Mouse (Mus musculus): ENCODE results near the gene Pnkp. TPM values are rescaled to one million over a fixed set of nuclear protein-coding genes. Genes with fewer than 3 reads are reported as not detected.

Pnkp gene
- polyA plus RNA-seq, 1 experiment from 2014 or later, result 33.6 TPM

- peak overlapping the region; percentile 92 for H3K27ac ChIP-seq
- H3K9me3 ChIP-seq (replicated peaks), result no peaks in the 10 kb centered on the region
- H3K36me3 ChIP-seq, result peaks cover 26% of the 10 kb centered on the region
- peak overlapping the region; percentile 75 for H3K4me3 ChIP-seq (replicated peaks)
- peak overlapping the region; percentile 77 for H3K4me2 ChIP-seq
- ATAC-seq (replicated peaks; ENCODE audit: low FRiP score), result no peak
- H3K4me1 ChIP-seq, result peaks cover 61% of the 10 kb centered on the region
- WGBS, result 23% methylated on average over 10 of the region's 10 CpGs
- no peaks in the 10 kb centered on the region for H3K27me3 ChIP-seq
- peak overlapping the region; percentile 76 for H3K9ac ChIP-seq
Measured at GRCm38 (mm10) chr7:44896499-44896898, 39.6 kb downstream of the Pnkp start.

GRCm38 (mm10) chr7:44898607-44899006, 41.7 kb downstream of the Pnkp start:
- Histone ChIP-seq H3K36me3 (peaks cover 40% of the 10 kb centered on the region), H3K9me3 (replicated peaks) (no peaks in the 10 kb centered on the region), H3K4me1 (peaks cover 57% of the 10 kb centered on the region), H3K4me3 (replicated peaks) (no peak overlapping the region), H3K9ac (no peak overlapping the region), H3K27ac (peak overlapping the region; percentile 51; the same call in 1 of the 2 replicates), H3K27me3 (no peaks in the 10 kb centered on the region), H3K4me2 (0 out of 2 replicates have a peak overlapping the region, but pooled peaks have one; percentile 12)
- no peak for ATAC-seq (replicated peaks; ENCODE audit: low FRiP score)
- 37% methylated on average over 19 of the region's 19 CpGs for WGBS

GRCm38 (mm10) chr7:44900632-44901031, 43.7 kb downstream of the Pnkp start:
- Histone ChIP-seq H3K9ac (no peak overlapping the region), H3K27ac (peak overlapping the region; percentile 90), H3K4me1 (peaks cover 48% of the 10 kb centered on the region), H3K9me3 (replicated peaks) (no peaks in the 10 kb centered on the region), H3K4me2 (peak overlapping the region; percentile 67; the same call in 1 of the 2 replicates), H3K36me3 (peaks cover 60% of the 10 kb centered on the region), H3K4me3 (replicated peaks) (no peak overlapping the region), H3K27me3 (no peaks in the 10 kb centered on the region)
- WGBS, result 86% methylated on average over 11 of the region's 11 CpGs
- peak; percentile 30 for ATAC-seq (replicated peaks; ENCODE audit: low FRiP score)

- Histone ChIP-seq H3K27me3 (no peaks in the 10 kb centered on the region), H3K27ac (peak overlapping the region; percentile 90), H3K9me3 (replicated peaks) (no peaks in the 10 kb centered on the region), H3K9ac (no peak overlapping the region; the same call in 1 of the 2 replicates), H3K4me3 (replicated peaks) (peak overlapping the region; percentile 39), H3K4me2 (peak overlapping the region; percentile 67), H3K36me3 (peaks cover 67% of the 10 kb centered on the region), H3K4me1 (peaks cover 48% of the 10 kb centered on the region)
- 17% methylated on average over 21 of the region's 21 CpGs for WGBS
- peak; percentile 63 for ATAC-seq (replicated peaks; ENCODE audit: low FRiP score)
Measured at GRCm38 (mm10) chr7:44901230-44901722, 44.3 kb downstream of the Pnkp start.

DNA sequence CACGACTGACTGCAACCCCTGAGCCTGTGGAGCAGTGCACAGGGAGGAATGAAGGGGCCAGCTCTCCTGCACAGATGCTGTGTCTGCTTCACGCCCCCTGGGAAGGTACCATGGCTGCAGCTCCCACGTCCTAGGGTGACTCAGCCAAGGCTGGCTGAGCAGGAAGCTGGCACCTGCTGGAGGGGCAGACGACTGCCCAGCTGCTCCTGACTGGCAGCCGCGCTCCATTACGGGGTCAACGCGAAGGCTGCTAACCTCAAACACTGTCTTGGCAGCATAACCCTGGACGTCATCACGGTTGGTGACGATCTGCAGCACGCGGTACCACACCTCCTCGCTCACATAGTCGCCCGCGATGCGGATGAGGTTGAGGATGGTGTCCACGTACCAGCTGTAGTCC, 48.5 kb downstream of the Pnkp start:
- no peak overlapping the region for H3K4me3 ChIP-seq (replicated peaks)
- no peak overlapping the region for H3K27ac ChIP-seq
- no peaks in the 10 kb centered on the region for H3K27me3 ChIP-seq
- no peaks in the 10 kb centered on the region for H3K9me3 ChIP-seq (replicated peaks)
- ATAC-seq (replicated peaks; ENCODE audit: low FRiP score), result no peak
- H3K9ac ChIP-seq, result no peak overlapping the region
- H3K4me2 ChIP-seq, result no peak overlapping the region
- 89% methylated on average over 20 of the region's 20 CpGs for whole genome bisulfite sequencing
- H3K36me3 ChIP-seq, result peaks cover 88% of the 10 kb centered on the region
- H3K4me1 ChIP-seq, result peaks cover 15% of the 10 kb centered on the region

- no peak for ATAC-seq (replicated peaks; ENCODE audit: low FRiP score)
- WGBS, result 85% methylated on average over 15 of the region's 15 CpGs
Measured at GRCm38 (mm10) chr7:44908706-44909476, 52.0 kb downstream of the Pnkp start.

More at GRCm38 (mm10) chr7:44908706-44909476, 52.0 kb downstream of the Pnkp start:
- H3K36me3 ChIP-seq, result peaks cover 99% of the 10 kb centered on the region
- no peaks in the 10 kb centered on the region for H3K4me1 ChIP-seq
- H3K9me3 ChIP-seq (replicated peaks), result no peaks in the 10 kb centered on the region
- no peak overlapping the region for H3K9ac ChIP-seq
- H3K4me3 ChIP-seq (replicated peaks), result no peak overlapping the region
- H3K27me3 ChIP-seq, result no peaks in the 10 kb centered on the region
- H3K4me2 ChIP-seq, result no peak overlapping the region
- H3K27ac ChIP-seq, result no peak overlapping the region

MicroRNA genes within 50 kb of the gene (microRNA counts, 519-probe panel; counts per million panel counts)
- microRNA mmu-miR-707, result 31.7 counts per million

Small RNAs within 50 kb of the gene (microRNA-seq; reads per million reads assigned to microRNA genes)
- not detected for gene Mir707

Other genes starting within 250 kb of the Pnkp start
- 1.6 and 2.7 TPM in 2 replicates for gene Myh14, start 186.3 kb upstream of the Pnkp start, polyA plus RNA-seq (2015; fragmentation: Nextera tagmentation; extraction: Ambion mirVana)
- not detected in 2 replicates for gene Izumo2, start 148.4 kb upstream of the Pnkp start, polyA plus RNA-seq (2015; fragmentation: Nextera tagmentation; extraction: Ambion mirVana)
- 42.7 and 47.8 TPM in 2 replicates for gene Vrk3, start 108.7 kb upstream of the Pnkp start, polyA plus RNA-seq (2015; fragmentation: Nextera tagmentation; extraction: Ambion mirVana)
- 2.1 and 2.7 TPM in 2 replicates for gene Zfp473, start 106.1 kb upstream of the Pnkp start, polyA plus RNA-seq (2015; fragmentation: Nextera tagmentation; extraction: Ambion mirVana)
- gene Nup62, start 41.1 kb upstream of the Pnkp start, polyA plus RNA-seq (2015; fragmentation: Nextera tagmentation; extraction: Ambion mirVana), result 93.5 and 100 TPM in 2 replicates
- gene Il4i1, start 40.8 kb upstream of the Pnkp start, polyA plus RNA-seq (2015; fragmentation: Nextera tagmentation; extraction: Ambion mirVana), result 1.1 and 1.7 TPM in 2 replicates
- gene Atf5, start 40.5 kb upstream of the Pnkp start, polyA plus RNA-seq (2015; fragmentation: Nextera tagmentation; extraction: Ambion mirVana), result 4.2 and 4.3 TPM in 2 replicates
- gene Akt1s1, start 8.1 kb upstream of the Pnkp start, polyA plus RNA-seq (2015; fragmentation: Nextera tagmentation; extraction: Ambion mirVana), result 108 and 118 TPM in 2 replicates
- 76.8 and 81.0 TPM in 2 replicates for gene Tbc1d17, start 8.1 kb upstream of the Pnkp start, polyA plus RNA-seq (2015; fragmentation: Nextera tagmentation; extraction: Ambion mirVana)
- gene Ptov1, start 12.6 kb downstream of the Pnkp start, polyA plus RNA-seq (2015; fragmentation: Nextera tagmentation; extraction: Ambion mirVana), result 411 and 437 TPM in 2 replicates
- 103 and 126 TPM in 2 replicates for gene Med25, start 35.6 kb downstream of the Pnkp start, polyA plus RNA-seq (2015; fragmentation: Nextera tagmentation; extraction: Ambion mirVana)
- 22.3 and 24.0 TPM in 2 replicates for gene Fuz, start 38.9 kb downstream of the Pnkp start, polyA plus RNA-seq (2015; fragmentation: Nextera tagmentation; extraction: Ambion mirVana)
- 74.2 and 79.1 TPM in 2 replicates for gene Ap2a1, start 72.4 kb downstream of the Pnkp start, polyA plus RNA-seq (2015; fragmentation: Nextera tagmentation; extraction: Ambion mirVana)
- 0.14 TPM in 2 replicates for gene Tsks, start 86.1 kb downstream of the Pnkp start, polyA plus RNA-seq (2015; fragmentation: Nextera tagmentation; extraction: Ambion mirVana)
- gene Cpt1c, start 117.7 kb downstream of the Pnkp start, polyA plus RNA-seq (2015; fragmentation: Nextera tagmentation; extraction: Ambion mirVana), result 19.2 and 25.1 TPM in 2 replicates
- gene Prmt1, start 129.4 kb downstream of the Pnkp start, polyA plus RNA-seq (2015; fragmentation: Nextera tagmentation; extraction: Ambion mirVana), result 704 and 710 TPM in 2 replicates
- gene Irf3, start 140.5 kb downstream of the Pnkp start, polyA plus RNA-seq (2015; fragmentation: Nextera tagmentation; extraction: Ambion mirVana), result 86.4 and 90.4 TPM in 2 replicates
- 60.7 and 66.5 TPM in 2 replicates for gene Bcl2l12, start 141.6 kb downstream of the Pnkp start, polyA plus RNA-seq (2015; fragmentation: Nextera tagmentation; extraction: Ambion mirVana)
- gene Scaf1, start 159.2 kb downstream of the Pnkp start, polyA plus RNA-seq (2015; fragmentation: Nextera tagmentation; extraction: Ambion mirVana), result 35.5 and 40.1 TPM in 2 replicates
- gene Rras, start 160.8 kb downstream of the Pnkp start, polyA plus RNA-seq (2015; fragmentation: Nextera tagmentation; extraction: Ambion mirVana), result 32.6 and 43.2 TPM in 2 replicates
- gene Prr12, start 195.7 kb downstream of the Pnkp start, polyA plus RNA-seq (2015; fragmentation: Nextera tagmentation; extraction: Ambion mirVana), result 10.3 and 11.3 TPM in 2 replicates
- gene Nosip, start 205.3 kb downstream of the Pnkp start, polyA plus RNA-seq (2015; fragmentation: Nextera tagmentation; extraction: Ambion mirVana), result 71.5 and 79.5 TPM in 2 replicates
- gene Prrg2, start 205.5 kb downstream of the Pnkp start, polyA plus RNA-seq (2015; fragmentation: Nextera tagmentation; extraction: Ambion mirVana), result 33.7 and 36.2 TPM in 2 replicates
- 322 and 362 TPM in 2 replicates for gene Rcn3, start 235.1 kb downstream of the Pnkp start, polyA plus RNA-seq (2015; fragmentation: Nextera tagmentation; extraction: Ambion mirVana)
- gene Fcgrt, start 246.7 kb downstream of the Pnkp start, polyA plus RNA-seq (2015; fragmentation: Nextera tagmentation; extraction: Ambion mirVana), result 78.0 and 93.5 TPM in 2 replicates

All from kidney, embryonic 15.5 days (tissue).